Mouse (Mus musculus) Patski (cell line): Measurements from ENCODE around the gene Dok1. TPM values are rescaled to one million over a fixed set of nuclear protein-coding genes. Genes with fewer than 3 reads are reported as not detected.

Experiments used
- ATAC-seq: fragments of 100-300 bp; one replicate; pipeline ENCODE4 v1.8.0; 2021
- CTCF ChIA-PET: fragments of 350-600 bp; sonication (Branson Sonifier 250); formaldehyde crosslinking; loops from one replicate; lab custom pipeline; 2022; ENCODE audit warnings: inconsistent platforms; lab: Charles Lee
- POLR2A ChIA-PET: fragments of 350-600 bp; sonication (Branson Sonifier 250); formaldehyde crosslinking; loops from one replicate; lab custom pipeline; 2022; ENCODE audit warnings: antibody characterized with exemption, inconsistent platforms; lab: Charles Lee
- DNase-seq: peaks from one replicate; pipeline ENCODE4 v3.0.0-alpha.2; 2011; ENCODE audit warnings: low read depth, low spot score
- H3K27me3 ChIP-seq: fragments of 371-371 bp; one replicate; pipeline ENCODE4 v1.5.1; 2021
- CTCF ChIP-seq: fragments of 100-300 bp; IDR thresholded peaks from one replicate; pipeline ENCODE4 v1.5.1; 2021
- in situ Hi-C: fragments of 300-500 bp; cut with MboI; formaldehyde crosslinking; loops from 3 replicates; pipeline ENCODE4 v1.11.1; 2018; ENCODE audit warnings: low pct_unique_long_range_greater_than_20kb, mixed read lengths
- polyA plus RNA-seq: library from polyadenylated mRNA; unstranded; gene quantifications from one replicate; pipeline ENCODE4 v1.2.3, GENCODE M21; 2021

The Dok1 gene
- 17.9 TPM for polyA plus RNA-seq

DNA sequence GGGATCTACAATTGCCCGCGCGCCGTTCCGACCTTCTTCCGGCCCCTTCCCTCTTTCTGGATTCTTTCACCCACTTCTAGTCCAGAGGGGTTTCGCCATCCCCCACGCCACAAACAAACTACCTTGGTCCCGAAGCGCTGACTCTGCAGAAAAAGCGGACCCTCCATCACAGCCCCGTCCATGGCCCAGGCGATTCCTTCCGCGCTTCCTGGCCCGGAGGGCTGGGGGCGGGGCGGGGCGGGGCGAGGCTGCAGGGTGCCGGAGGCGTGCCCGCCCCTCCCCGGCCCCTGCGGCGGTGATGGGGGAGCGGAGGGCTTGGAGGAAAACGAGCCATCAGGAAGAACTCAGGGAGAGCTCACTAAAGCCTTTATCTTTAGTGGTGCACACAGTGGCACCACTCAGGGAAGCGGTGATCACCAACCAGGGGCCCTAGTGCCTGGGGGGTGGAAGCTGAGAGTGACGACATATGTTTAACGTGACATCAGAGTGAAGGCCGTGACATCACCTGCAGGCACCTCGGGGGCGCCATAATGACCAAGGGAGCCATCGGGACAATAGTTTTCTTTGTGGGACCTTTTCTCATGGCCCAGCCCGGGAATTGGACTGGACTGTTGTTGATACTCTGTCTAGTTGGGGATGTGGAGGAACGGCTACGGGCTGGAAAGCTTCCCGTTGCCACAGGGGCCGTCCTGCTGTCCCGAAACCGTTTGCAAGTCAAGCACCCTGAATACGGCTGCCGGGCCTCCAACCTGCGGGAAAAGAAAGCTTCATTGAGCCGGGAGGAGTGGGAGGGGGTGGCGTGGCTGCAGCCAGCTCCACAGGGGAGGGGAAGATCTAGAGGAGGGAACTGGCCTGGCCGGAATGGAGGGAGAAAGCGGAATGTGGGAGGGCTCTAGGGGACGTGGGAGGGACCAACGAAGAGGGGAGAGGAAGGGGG is at the start of gene Dok1, which contains the start of gene Loxl3:
Dok1 (minus strand) TSS at position 223 of the 937 bp plus-strand sequence.
Loxl3 (plus strand) TSS at position 925 of the 937 bp plus-strand sequence.
- DNase-seq, result no peak
- TF ChIP-seq CTCF, result no peak
- no peaks in the 10 kb centered on the region for H3K27me3 ChIP-seq
- CTCF ChIA-PET, result interaction anchor here (1.0 to 2.6 kb wide), 4 partner anchors 20 to 68 kb away, joined by 3 to 10 read pairs (median 4); partner anchors contain the start of genes Ccdc142 and Gm42688
- POLR2A ChIA-PET, result interaction anchor here (0.6 to 1.4 kb wide), 4 partner anchors 20 to 194 kb away, joined by 3 to 12 read pairs (median 4); no protein-coding TSS in a partner anchor
- in situ Hi-C loops, result no loop called here
- peak; percentile 58 for ATAC-seq

DNA sequence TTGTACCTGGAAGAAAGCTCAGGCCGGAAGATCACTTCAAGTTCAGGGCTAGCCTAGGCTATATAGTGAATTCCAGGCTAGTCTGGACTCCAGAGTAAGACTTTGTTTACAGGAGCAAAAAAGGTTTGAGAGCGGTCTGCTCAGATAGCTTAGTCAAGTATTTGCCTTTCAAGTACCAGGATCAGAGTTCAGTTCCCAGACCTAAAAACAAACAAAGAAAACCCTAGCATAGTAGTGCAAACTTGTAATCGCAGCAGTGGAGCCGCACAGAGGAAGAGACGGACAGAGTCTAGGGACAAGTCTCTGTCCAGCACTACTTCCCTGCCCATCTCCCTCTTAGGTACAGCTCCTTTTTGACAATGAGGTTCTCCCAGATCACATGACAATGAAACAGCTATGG is 46.9 kb upstream of the Dok1 start:
- in situ Hi-C loops, result loop anchor here (5.0 kb wide), 1 partner anchor 158 kb away; no protein-coding TSS in a partner anchor
- no peaks in the 10 kb centered on the region for H3K27me3 ChIP-seq
- DNase-seq (no peak), ATAC-seq (no peak)
- TF ChIP-seq CTCF, result no peak
- ChIA-PET CTCF (interaction anchor here (1.2 to 1.7 kb wide), 4 partner anchors 10 to 84 kb away, joined by 3 to 8 read pairs (median 6); partner anchors contain the start of genes Ccdc142 and Gm42688), POLR2A (no interaction called here)

DNA sequence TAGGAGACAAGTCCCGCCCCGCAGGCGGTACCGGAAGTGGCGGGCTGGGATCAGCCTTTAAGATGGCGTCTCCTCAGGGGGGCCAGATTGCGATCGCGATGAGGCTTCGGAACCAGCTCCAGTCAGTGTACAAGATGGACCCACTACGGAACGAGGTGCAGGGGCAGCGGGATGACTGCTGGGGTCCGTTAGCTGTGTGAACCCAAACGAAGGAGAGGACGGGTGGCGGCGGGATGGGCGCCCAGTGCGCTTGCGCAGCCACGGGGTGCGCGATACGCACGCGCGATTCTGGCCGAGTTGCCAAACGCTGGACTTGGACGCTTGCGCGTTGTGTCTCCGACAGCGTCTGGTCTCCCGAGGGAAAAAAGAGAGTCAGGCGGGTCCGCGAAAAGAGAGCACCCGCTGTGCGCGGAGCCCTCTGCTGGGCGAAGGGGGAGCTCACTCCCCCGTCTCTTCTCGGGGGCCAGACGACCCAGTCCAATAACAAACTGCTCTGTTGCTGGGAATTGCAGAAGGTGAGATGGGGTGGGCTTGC is 45.1 kb upstream of the Dok1 start:
- H3K27me3 ChIP-seq, result peaks cover 7% of the 10 kb centered on the region
- in situ Hi-C loops, result no loop called here
- ChIA-PET CTCF (interaction anchor here (0.7 to 1.8 kb wide), 7 partner anchors 9 to 87 kb away, joined by 3 to 13 read pairs (median 4); partner anchors contain the start of genes Ccdc142 and Gm42688), POLR2A (interaction anchor here (0.5 to 1.7 kb wide), 9 partner anchors 10 to 105 kb away, joined by 3 to 7 read pairs (median 3); partner anchors contain the start of genes Aup1, Htra2, Rtkn and Wbp1)
- ATAC-seq (peak; percentile 75), DNase-seq (peak; percentile 74)
- TF ChIP-seq CTCF, result no peak

DNA sequence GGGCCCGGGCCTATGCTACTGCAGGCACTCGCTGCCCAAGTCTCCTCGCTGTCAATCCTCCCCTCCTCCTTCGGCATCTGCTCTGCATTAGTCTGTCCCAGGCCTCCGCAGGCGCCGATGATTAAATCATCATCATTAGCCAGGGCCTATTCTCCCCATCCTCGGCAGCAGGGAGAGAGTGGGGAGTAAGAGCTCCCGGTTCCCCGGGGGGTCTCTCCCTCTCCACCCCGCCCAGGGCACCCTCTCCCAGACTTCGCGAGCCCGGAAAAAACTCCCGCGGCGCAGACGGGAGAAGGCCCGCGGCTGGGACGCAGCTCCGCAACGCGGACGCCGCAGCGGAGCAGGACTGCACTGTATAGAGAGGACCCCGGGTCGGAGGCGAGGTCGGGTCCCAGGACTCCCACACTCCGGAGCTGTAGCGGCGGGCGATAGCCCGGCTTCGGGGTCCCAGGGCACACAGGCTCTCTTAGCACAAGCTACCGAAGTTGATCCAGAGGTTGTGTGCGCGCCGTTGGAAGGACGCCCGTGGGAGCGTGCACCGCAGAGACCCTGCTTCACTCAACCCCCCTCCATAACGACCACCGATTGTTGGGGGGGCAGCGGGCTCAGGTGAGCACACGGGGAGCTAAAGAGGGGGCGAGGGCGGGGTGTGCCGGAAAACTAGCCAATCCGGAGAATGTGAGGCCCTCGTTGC is 44.5 kb upstream of the Dok1 start, which contains the start of gene Pcgf1:
Pcgf1 (plus strand) TSS at position 240 of the 694 bp plus-strand sequence.
- no peak for TF ChIP-seq CTCF
- peak; percentile 51 for ATAC-seq
- H3K27me3 ChIP-seq, result peaks cover 7% of the 10 kb centered on the region
- CTCF ChIA-PET, result interaction anchor here (0.7 to 1.8 kb wide), 7 partner anchors 9 to 87 kb away, joined by 3 to 13 read pairs (median 4); partner anchors contain the start of genes Ccdc142 and Gm42688
- POLR2A ChIA-PET, result interaction anchor here (1.0 to 1.7 kb wide), 7 partner anchors 18 to 81 kb away, joined by 3 to 7 read pairs (median 3); partner anchors contain the start of genes Aup1, Htra2, Rtkn and Wbp1
- no peak for DNase-seq
- in situ Hi-C loops, result no loop called here

DNA sequence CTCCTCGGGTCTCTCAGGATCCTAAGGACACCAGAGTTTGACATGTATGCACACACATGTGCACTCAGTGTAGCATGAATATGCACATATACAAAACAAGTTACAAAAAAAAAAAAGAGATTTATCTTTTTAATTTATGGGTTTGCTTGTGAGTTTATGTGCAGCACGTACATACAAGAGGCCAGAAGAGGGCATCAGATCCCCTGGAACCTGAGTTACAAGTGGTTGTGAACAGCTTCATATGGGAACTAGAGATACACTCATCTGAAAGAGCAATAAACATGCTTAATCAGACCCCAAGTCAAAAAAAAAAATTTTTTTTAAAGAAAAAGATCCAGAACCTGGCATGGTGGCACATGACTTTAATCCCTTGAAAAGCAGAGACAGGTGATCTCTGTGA is 41.7 kb upstream of the Dok1 start:
- ATAC-seq (no peak), DNase-seq (no peak)
- TF ChIP-seq CTCF, result no peak
- in situ Hi-C loops, result no loop called here
- POLR2A ChIA-PET, result no interaction called here
- H3K27me3 ChIP-seq, result peaks cover 32% of the 10 kb centered on the region
- CTCF ChIA-PET, result interaction anchor here (0.7 to 2.4 kb wide), 4 partner anchors 26 to 78 kb away, joined by 3 to 15 read pairs (median 7); partner anchors contain the start of genes Ccdc142 and Gm42688

DNA sequence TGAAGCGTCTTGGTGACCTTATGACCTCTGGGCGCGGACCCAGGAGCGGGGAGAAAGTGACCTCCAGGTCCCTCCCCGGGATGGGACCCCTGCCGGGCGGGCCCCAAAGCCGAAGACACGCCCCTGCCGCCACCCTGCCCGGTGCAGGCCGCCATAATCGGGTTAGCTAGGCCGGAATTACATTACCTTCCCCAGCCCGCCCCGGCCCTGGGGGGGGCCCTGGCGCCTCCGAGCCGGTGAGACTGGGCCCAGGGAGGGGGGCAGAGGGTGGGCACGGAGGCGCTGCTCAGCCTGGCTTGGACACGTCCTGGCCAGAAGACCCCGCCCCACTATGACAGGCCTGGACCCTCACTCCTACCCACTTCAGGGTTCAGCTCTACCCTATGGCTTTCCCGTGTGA is 37.9 kb upstream of the Dok1 start:
- ChIA-PET POLR2A (no interaction called here), CTCF (no interaction called here)
- H3K27me3 ChIP-seq, result peaks cover 57% of the 10 kb centered on the region
- DNase-seq (no peak), ATAC-seq (no peak)
- no peak for TF ChIP-seq CTCF
- in situ Hi-C loops, result no loop called here

DNA sequence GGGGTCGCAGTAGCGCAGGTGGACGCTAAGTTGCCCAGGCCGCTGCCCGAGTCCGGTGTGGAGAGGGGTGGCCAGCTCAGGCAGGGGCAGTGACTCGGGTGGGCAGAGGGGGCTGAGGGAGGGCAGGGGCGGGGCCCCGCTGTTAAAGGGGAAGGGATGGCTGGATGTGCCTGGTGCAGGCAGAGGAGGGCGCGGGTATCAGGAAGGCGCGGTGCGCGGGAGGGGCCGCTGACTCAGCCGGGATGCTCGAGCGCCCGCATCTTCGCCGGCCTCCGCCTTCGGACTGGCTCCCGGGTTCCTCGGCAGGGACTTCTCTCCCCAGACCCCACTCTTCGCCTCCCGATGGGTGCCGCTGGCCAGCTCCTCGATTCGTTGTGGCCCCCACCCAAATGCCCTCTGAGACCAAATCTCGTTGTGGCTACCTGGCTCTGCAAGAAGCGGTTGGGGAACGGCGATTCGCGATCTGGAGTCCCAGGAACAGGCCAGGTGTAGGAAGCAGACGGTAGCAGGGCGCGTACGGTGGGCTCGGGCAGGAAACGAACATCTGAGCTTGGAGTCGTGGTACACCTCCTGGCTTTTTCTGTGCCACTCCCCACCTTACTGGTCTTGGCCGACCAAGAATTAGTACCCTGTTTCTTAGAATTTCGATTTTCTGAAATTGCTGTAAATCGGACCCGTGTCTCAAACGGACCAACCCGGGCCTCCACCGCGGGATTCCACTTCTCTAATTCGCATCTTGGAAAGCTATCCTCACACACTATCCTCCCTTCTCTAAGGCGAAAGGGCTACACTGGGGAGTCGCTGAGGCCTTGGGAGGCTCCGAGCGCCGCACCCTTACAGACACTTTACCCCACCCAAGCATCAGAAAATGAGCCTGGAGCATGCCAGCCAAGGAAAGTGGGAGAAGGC is 37.3 kb upstream of the Dok1 start:
- no peak for ATAC-seq
- ChIA-PET CTCF (no interaction called here), POLR2A (no interaction called here)
- TF ChIP-seq CTCF, result no peak
- DNase-seq, result no peak
- in situ Hi-C loops, result no loop called here
- peaks cover 57% of the 10 kb centered on the region for H3K27me3 ChIP-seq

DNA sequence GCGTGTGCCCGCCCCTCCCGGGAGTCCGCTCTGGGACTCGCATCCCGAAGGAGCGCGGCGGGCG is 36.8 kb upstream of the Dok1 start, which contains the start of gene Tlx2:
Tlx2 (minus strand) TSS at position 47 of the 64 bp plus-strand sequence.
- ATAC-seq (no peak), DNase-seq (no peak)
- peaks cover 57% of the 10 kb centered on the region for H3K27me3 ChIP-seq
- TF ChIP-seq CTCF, result no peak
- ChIA-PET CTCF (no interaction called here), POLR2A (no interaction called here)
- in situ Hi-C loops, result no loop called here

DNA sequence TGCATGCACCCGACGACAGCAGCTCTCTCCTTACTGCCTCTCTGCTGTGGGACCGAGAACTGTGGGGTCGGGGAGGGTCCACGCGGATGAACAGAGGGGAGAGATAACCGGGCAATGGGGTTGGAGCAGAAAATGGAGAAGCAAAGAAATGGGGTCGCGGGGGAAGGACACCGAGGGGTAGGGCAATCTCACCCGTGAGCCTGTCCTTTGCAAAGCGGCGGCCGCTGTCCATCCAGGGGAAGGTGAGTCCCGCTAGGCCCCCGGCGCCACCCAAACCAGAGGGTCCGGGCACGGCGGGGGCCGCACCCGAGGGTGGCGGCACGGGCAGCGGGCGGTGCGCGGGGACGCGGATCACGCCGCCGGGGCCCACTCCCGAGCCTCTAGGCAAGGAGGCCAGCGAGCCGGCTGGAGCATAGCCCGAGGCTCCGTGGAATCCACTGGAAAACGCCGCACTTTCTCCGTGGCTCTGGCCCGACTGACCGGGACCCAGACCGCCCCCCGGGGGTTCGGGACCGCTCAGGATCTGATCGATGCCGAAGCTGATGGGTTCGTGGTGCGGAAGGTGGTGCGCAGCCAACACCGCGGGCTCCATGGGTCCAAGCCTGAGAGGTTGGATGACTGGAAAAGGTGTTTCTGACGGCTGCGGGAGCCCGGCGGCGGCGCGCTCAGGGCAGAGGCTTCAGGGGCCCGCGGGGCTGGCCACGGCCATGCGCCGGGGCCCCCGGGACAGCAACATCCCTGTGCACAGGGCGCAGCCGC is 36.4 kb upstream of the Dok1 start:
- ChIA-PET CTCF (no interaction called here), POLR2A (interaction anchor here (0.5 kb wide), 1 partner anchor 35 kb away, joined by 4 read pairs; no protein-coding TSS in a partner anchor)
- H3K27me3 ChIP-seq, result peaks cover 57% of the 10 kb centered on the region
- no peak for TF ChIP-seq CTCF
- in situ Hi-C loops, result no loop called here
- DNase-seq (no peak), ATAC-seq (no peak)
